Mouse (Mus musculus): ENCODE measurements at regions not wholly inside any gene's neighbourhood (a gene's known extent, or its start where the extent isn't known, plus 50 kb on each side); places are given as distances from the start of the nearest gene placed in this dataset.

DNA sequence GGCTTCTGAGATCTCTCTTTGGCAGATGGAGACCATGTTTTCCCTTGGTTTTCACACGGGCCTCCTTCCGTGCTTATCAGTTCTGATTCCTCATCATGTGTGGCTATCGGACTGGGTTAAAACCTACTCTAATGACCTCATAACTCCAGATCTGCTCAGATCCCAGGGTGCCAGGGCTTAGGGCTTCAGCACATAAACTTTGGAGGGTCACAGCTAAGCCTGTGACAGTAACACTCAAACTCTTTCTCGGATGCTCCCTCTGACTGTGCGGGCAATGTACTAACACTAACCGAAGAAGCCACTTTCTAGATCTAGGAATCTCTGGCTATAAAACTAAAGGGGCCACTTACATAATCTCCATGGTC, 59.3 kb upstream of the Barx2 start:
- no peak for TF ChIP-seq CTCF (IDR thresholded peaks at IDR 0.05; ENCODE audit: control insufficient read depth, insufficient read depth, insufficient replicate concordance, low read depth, low read length)
- no peak for TF ChIP-seq POLR2A (IDR thresholded peaks at IDR 0.05; ENCODE audit: control insufficient read depth, low read depth, low read length)
